Mouse (Mus musculus) myocyte (in vitro differentiated cells): ENCODE measurements around the gene B3gnt8. TPM values are rescaled to one million over a fixed set of nuclear protein-coding genes. Genes with fewer than 3 reads are reported as not detected.

Source experiments
- H3K27me3 ChIP-seq: one replicate; pipeline ENCODE4 v1.6.1; 2011; ENCODE audit not compliant: control insufficient read depth, insufficient read depth, insufficient read length
- H3K36me3 ChIP-seq: one replicate; pipeline ENCODE4 v1.6.1; 2011; ENCODE audit not compliant: control insufficient read depth, insufficient read depth
- H3K4me2 ChIP-seq: one replicate; pipeline ENCODE4 v1.6.1; 2011; ENCODE audit warnings: low read depth, control low read depth
- H3K4me3 ChIP-seq: one replicate; pipeline ENCODE4 v1.5.1; 2011; ENCODE audit warnings: mild to moderate bottlenecking, control low read depth, moderate library complexity
- H3K79me2 ChIP-seq: one replicate; pipeline ENCODE4 v1.6.1; 2011; ENCODE audit not compliant: control insufficient read depth, insufficient read depth
- H3ac ChIP-seq: one replicate; pipeline ENCODE4 v1.6.1; 2011; ENCODE audit not compliant: control insufficient read depth, insufficient read length
- CEBPB ChIP-seq: IDR thresholded peaks from 2 replicates; pipeline ENCODE4 v1.6.1; 2011; ENCODE audit warnings: mild to moderate bottlenecking, moderate library complexity; ENCODE audit not compliant: poor library complexity, insufficient read depth, severe bottlenecking
- E2F4 ChIP-seq: IDR thresholded peaks from one replicate; pipeline ENCODE4 v1.6.1; 2011; ENCODE audit warnings: mild to moderate bottlenecking, control low read depth, moderate library complexity; ENCODE audit not compliant: insufficient read depth
- MAX ChIP-seq: IDR thresholded peaks from one replicate; pipeline ENCODE4 v1.6.1; 2011; ENCODE audit warnings: low read depth, mild to moderate bottlenecking, control low read depth
- MYOD1 ChIP-seq, 3 experiments: IDR thresholded peaks; one replicate each; pipeline ENCODE4 v1.6.1; 2011; ENCODE audit warnings: control low read depth in 2 of 3, low read depth in 2 of 3, mild to moderate bottlenecking in 2 of 3, moderate library complexity in 1 of 3; ENCODE audit not compliant: insufficient read length in 2 of 3, control insufficient read depth in 1 of 3
- MYOG ChIP-seq, 3 experiments: IDR thresholded peaks; one replicate each; pipeline ENCODE4 v1.6.1; 2011; ENCODE audit warnings: control low read depth in 2 of 3, low read depth in 2 of 3, mild to moderate bottlenecking in 2 of 3; ENCODE audit not compliant: insufficient read length in 2 of 3, control insufficient read depth in 1 of 3, insufficient read depth in 1 of 3
- POLR2A ChIP-seq: IDR thresholded peaks from one replicate; pipeline ENCODE4 v1.6.1; 2011; ENCODE audit warnings: low read depth, mild to moderate bottlenecking, control low read depth, moderate library complexity; ENCODE audit not compliant: insufficient read length
- POLR2AphosphoS2 ChIP-seq: IDR thresholded peaks from one replicate; pipeline ENCODE4 v1.6.1; 2011; ENCODE audit warnings: low read depth, control low read depth; ENCODE audit not compliant: insufficient read length
- REST ChIP-seq: IDR thresholded peaks from one replicate; pipeline ENCODE4 v1.6.1; 2011; ENCODE audit warnings: mild to moderate bottlenecking, control low read depth, moderate library complexity; ENCODE audit not compliant: insufficient read depth, insufficient read length
- SRF ChIP-seq: IDR thresholded peaks from one replicate; pipeline ENCODE4 v1.6.1; 2011; ENCODE audit warnings: low read depth; ENCODE audit not compliant: control insufficient read depth, insufficient read length
- TCF12 ChIP-seq: IDR thresholded peaks from one replicate; pipeline ENCODE4 v1.6.1; 2011; ENCODE audit warnings: mild to moderate bottlenecking, control low read depth; ENCODE audit not compliant: poor library complexity, insufficient read depth, severe bottlenecking
- TCF3 ChIP-seq: IDR thresholded peaks from one replicate; pipeline ENCODE4 v1.6.1; 2011; ENCODE audit warnings: low read depth, control low read depth; ENCODE audit not compliant: insufficient read length
- USF1 ChIP-seq: IDR thresholded peaks from one replicate; pipeline ENCODE4 v1.6.1; 2011; ENCODE audit warnings: low read depth, mild to moderate bottlenecking, control low read depth, moderate library complexity
- polyA plus RNA-seq: library from polyadenylated mRNA; unstranded; fragments of >200 nt; fragmentation: generic; extraction: Trizol; gene quantifications from one replicate; pipeline ENCODE4 v1.2.1, GENCODE M21; 2012; ENCODE audit warnings: missing spikeins

B3gnt8 gene
- polyA plus RNA-seq, 1 experiment, result 3.1 TPM

DNA sequence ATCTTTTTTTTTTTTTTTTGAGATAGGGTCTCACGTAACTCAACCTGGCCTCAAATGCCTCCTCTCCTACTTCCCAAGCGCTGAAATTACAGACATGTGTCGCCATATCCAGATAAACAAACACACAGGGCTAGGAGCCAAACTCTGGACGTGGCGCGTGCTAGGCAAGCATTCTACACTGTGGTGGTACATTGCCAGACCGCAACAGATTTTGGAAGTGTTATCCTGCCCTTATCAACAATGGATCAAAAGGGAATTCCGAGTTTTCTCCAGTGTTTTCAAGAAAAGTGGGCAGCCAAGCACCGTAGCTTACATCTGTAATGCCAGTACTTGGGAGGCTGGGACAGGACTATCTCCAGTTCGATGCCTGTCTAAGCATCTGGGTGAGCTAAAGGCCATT is 31.3 kb downstream of the B3gnt8 start:
- Histone ChIP-seq H3K27me3 (no peaks in the 10 kb centered on the region), H3ac (peak overlapping the region; percentile 11), H3K4me2 (peak overlapping the region; percentile 93), H3K36me3 (no peaks in the 10 kb centered on the region), H3K79me2 (no peaks in the 10 kb centered on the region), H3K4me3 (peak overlapping the region; percentile 75)
- TF ChIP-seq CEBPB (no peak), USF1 (no peak), SRF (no peak), POLR2AphosphoS2 (no peak)

DNA sequence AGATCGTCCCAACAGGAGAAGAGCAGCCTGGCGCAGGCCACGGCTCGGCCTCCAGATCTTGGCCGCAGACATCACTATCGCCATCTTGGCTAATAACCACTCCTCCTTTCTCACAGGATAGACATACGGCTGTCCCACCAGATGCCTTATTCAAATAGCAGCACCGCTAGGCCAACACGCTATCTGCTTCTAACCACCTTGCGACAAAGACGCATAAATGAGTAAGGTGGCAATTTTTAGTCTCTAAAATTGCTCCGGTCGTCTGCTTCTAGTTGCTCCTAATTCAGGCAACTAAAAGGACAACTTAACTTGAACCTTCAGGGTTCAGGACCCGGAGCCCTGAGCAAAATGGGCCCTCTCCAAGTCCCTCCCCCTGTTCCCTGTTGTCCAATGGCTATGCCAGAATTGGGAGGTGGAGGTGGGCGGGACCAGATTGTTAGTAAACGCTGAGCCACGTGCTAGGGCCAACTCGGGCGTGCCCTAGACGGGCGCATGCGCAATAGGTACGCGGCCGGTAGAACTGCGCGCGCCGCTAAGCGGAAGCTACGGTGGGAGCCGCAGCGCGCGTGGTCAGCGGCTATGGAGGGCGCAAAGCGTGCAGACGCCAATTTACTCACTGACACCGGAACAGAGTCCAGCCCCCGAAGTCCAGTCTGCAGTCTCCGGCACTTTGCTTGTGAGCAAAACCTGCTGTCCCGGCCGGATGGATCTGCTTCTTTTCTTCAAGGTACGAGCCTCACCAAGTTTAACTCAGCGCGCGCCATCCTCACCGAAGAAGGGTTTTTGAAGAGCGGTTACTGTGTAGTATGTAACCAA is 32.4 kb downstream of the B3gnt8 start, which contains the start of the genes Bckdha and Exosc5:
Bckdha (minus strand) TSS at position 325 of the 816 bp plus-strand sequence.
Exosc5 (plus strand) TSS at position 508 of the 816 bp plus-strand sequence.
- H3K4me2 ChIP-seq, result peak within 1 kb of the TSS; percentile 93
- H3K4me3 ChIP-seq, result peak within 1 kb of the TSS; percentile 75
- H3ac ChIP-seq, result peak within 1 kb of the TSS; percentile 11
- H3K79me2 ChIP-seq, result no peaks in the 10 kb centered on the region
- H3K36me3 ChIP-seq, result no peaks in the 10 kb centered on the region
- H3K27me3 ChIP-seq, result no peaks in the 10 kb centered on the region
- TF ChIP-seq POLR2AphosphoS2 (peak; percentile 87), TCF12 (no peak), SRF (no peak), REST (no peak), USF1 (peak; percentile 62), TCF3 (no peak), MAX (peak; percentile 100), E2F4 (no peak), MYOD1 (IDR thresholded peaks at IDR 0.05; ENCODE audit: control insufficient read depth in 1 of 3, insufficient read length in 2 of 3, low read depth in 2 of 3) (no peak), MYOG (IDR thresholded peaks at IDR 0.05; ENCODE audit: control insufficient read depth in 1 of 3, insufficient read depth in 1 of 3, insufficient read length in 2 of 3, low read depth in 2 of 3) (no peak), CEBPB (no peak), POLR2A (peak; percentile 89)

DNA sequence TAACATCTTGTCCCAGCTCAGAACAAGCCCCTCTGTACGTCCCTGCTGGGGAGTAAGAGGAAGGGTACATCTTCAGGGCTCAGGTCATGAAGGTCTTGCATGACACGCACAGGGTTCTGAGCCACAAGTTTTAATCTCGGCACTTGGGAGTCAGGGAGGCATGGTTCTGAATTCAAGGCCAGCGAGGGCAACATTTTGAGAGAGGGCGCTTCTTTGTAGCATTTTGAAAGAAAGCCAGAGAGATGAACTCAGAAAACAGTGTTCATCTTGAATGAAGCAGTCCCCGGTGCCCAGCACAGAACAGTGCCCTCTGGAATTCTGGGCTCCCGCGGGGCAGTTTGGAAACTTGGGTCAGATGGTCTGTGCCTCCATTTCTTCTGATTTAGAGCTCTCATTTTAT is 39.9 kb downstream of the B3gnt8 start:
- no peak overlapping the region for H3K4me3 ChIP-seq
- no peak overlapping the region for H3K4me2 ChIP-seq
- no peaks in the 10 kb centered on the region for H3K27me3 ChIP-seq
- no peaks in the 10 kb centered on the region for H3K79me2 ChIP-seq
- H3K36me3 ChIP-seq, result no peaks in the 10 kb centered on the region
- TF ChIP-seq TCF3 (no peak), MYOG (IDR thresholded peaks at IDR 0.05; ENCODE audit: control insufficient read depth in 1 of 3, insufficient read depth in 1 of 3, insufficient read length in 2 of 3, low read depth in 2 of 3) (no peak), TCF12 (no peak), MYOD1 (IDR thresholded peaks at IDR 0.05; ENCODE audit: control insufficient read depth in 1 of 3, insufficient read length in 2 of 3, low read depth in 2 of 3) (no peak)
- no peak overlapping the region for H3ac ChIP-seq

DNA sequence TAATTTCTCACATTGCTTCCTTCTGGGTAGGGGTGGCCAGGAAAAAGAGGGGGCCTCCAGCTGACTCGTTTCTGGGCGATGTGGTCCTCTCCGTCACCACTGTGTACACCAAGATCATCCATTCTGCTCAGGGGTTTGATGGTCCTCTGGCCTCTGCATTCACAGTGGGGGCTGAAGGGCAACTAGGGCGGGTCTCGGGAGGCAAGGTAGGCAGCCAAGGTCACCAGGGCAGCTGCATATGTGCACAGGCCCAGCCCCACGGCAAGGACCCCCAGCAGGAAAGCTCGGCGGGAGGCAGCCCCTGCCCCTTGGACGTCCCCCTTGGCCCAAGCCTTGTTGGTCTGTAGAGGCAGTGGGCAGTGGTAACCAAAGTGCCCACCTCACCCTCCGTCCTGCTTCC is 42.7 kb downstream of the B3gnt8 start:
- H3K36me3 ChIP-seq, result no peaks in the 10 kb centered on the region
- H3K4me2 ChIP-seq, result no peak overlapping the region
- H3K4me3 ChIP-seq, result no peak overlapping the region
- peaks cover under 1% of the 10 kb centered on the region for H3K27me3 ChIP-seq
- TF ChIP-seq SRF, result no peak
- no peaks in the 10 kb centered on the region for H3K79me2 ChIP-seq
- no peak overlapping the region for H3ac ChIP-seq

DNA sequence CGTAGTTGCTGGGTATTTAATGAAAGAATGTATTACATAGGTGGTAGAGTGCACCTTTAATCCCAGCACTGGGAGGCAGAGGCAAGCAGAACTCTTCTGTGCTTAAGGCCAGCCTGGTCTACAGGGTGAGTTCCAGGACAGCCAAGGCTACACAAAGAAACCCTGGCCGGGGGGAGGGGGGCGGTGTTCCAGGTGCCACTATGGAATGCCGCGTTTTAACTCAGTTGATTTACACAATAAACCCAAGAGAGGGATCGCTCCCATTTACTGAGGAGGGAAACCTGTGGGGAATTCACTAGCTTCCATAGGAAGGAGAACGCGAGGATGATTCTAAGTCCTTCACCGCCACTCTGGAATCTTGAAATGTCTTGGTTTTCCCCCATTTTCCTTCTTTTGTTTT is 43.2 kb downstream of the B3gnt8 start:
- no peaks in the 10 kb centered on the region for H3K36me3 ChIP-seq
- H3K79me2 ChIP-seq, result no peaks in the 10 kb centered on the region
- H3K4me2 ChIP-seq, result no peak overlapping the region
- peaks cover 4% of the 10 kb centered on the region for H3K27me3 ChIP-seq
- H3K4me3 ChIP-seq, result no peak overlapping the region
- TF ChIP-seq USF1 (no peak), REST (no peak), TCF12 (no peak), MYOD1 (IDR thresholded peaks at IDR 0.05; ENCODE audit: control insufficient read depth in 1 of 3, insufficient read length in 2 of 3, low read depth in 2 of 3) (no peak), TCF3 (no peak), MYOG (IDR thresholded peaks at IDR 0.05; ENCODE audit: control insufficient read depth in 1 of 3, insufficient read depth in 1 of 3, insufficient read length in 2 of 3, low read depth in 2 of 3) (no peak), SRF (no peak), E2F4 (no peak), MAX (no peak), CEBPB (no peak), POLR2AphosphoS2 (no peak), POLR2A (no peak)
- H3ac ChIP-seq, result no peak overlapping the region
